Mouse (Mus musculus): ENCODE data around the gene Cbfa2t3. TPM values are rescaled to one million over a fixed set of nuclear protein-coding genes. Genes with fewer than 3 reads are reported as not detected.

Gene Cbfa2t3
- polyA plus RNA-seq, 1 experiment from 2014 or later: 27.7 TPM

- no peak overlapping the region for H3K4me3 ChIP-seq (replicated peaks; ENCODE audit: low read length)
- H3K36me3 ChIP-seq (replicated peaks; ENCODE audit: control insufficient read depth, insufficient read depth): no peaks in the 10 kb centered on the region
- 92% methylated on average over 11 of the region's 11 CpGs for WGBS
- DNase-seq (ENCODE audit: low spot score): no peak
- H3K27ac ChIP-seq: peak overlapping the region; percentile 98
- no peak overlapping the region for H3K4me2 ChIP-seq (replicated peaks)
- peaks cover 73% of the 10 kb centered on the region for H3K4me1 ChIP-seq (replicated peaks; ENCODE audit: control insufficient read depth, insufficient read depth, low read length)
- H3K27me3 ChIP-seq (ENCODE audit: control insufficient read depth, insufficient read depth, low read length): no peaks in the 10 kb centered on the region
- no peak for ATAC-seq (ENCODE audit: low FRiP score)
- no peaks in the 10 kb centered on the region for H3K9me3 ChIP-seq (ENCODE audit: control insufficient read depth, low read length)
- H3K9ac ChIP-seq: no peak overlapping the region
Observed at GRCm38 (mm10) chr8:122736623-122737022, 37.7 kb upstream of the Cbfa2t3 start.

DNA sequence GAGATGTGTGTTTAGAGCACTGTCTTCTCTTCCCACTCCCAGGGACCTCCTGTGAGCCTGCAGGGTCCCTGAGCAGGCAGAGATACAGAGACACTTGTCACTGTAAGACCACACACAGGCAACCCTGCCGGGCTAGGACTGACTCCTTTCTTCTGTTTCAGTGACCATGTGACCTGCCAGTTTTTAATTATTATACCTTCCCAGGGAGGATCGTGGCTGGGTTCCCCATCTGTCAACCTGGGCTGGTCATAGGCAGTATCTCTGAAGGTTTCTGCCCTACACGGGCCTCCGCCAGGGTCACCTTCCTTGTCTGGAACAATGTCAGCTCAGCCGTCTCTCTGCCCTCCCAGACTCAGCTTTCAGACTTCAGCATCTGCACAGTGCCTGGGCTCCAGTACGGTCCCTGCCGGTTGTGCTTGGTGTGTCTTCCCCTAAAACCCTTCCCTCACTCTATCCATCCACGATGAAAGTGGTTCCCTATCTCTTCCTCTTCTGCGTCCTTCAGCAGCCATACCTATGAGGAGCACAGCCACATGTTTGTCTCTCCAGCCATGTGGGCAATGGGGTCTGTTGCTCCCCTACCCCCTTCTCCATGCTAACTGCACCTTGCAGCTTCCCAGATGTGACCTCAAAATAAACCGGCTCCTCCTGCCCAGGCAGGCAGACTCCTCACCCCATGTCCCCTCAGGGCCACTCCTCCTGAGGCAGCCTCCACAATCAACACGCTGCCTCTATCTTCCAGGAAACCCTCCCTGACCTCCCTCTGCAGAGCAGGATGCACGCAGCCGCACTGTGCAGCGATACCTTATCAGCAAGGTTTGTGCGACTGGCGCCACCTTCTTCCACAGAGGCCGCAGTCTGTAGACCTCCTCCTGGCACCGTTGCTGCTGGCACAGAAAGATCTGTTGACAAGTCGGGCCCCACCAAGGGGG is 36.9 kb upstream of the Cbfa2t3 start:
- DNase-seq (ENCODE audit: low spot score): no peak
- ATAC-seq (ENCODE audit: low FRiP score): no peak
- peaks cover 71% of the 10 kb centered on the region for H3K4me1 ChIP-seq (replicated peaks; ENCODE audit: control insufficient read depth, insufficient read depth, low read length)

DNA sequence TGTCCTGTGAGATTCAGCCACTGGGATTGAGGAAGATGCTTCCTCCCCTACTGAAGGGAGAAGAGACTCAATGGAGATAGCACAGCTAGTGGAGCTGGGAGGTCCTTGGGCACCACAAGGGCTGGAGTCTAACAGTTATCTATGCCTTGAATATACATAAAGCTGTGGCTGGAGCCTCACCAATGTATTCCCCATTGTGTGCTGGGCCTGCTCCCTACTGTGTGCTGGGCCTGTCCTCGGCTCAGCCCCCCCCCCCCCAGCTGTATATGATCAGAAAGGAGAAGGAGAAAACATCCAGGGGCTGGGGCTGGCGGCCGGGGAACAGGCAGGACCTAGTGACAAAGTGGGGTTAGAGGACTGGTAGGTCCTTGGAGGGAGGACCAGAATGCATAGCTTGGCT is 36.2 kb upstream of the Cbfa2t3 start:
- no peak for ATAC-seq (ENCODE audit: low FRiP score)
- no peaks in the 10 kb centered on the region for H3K27me3 ChIP-seq (ENCODE audit: control insufficient read depth, insufficient read depth, low read length)
- no peak overlapping the region for H3K4me3 ChIP-seq (replicated peaks; ENCODE audit: low read length)
- 41% methylated on average over 3 of the region's 3 CpGs for WGBS
- peak overlapping the region; percentile 98 for H3K27ac ChIP-seq
- peak overlapping the region; percentile 34; the same call in 1 of the 2 replicates for H3K9ac ChIP-seq
- H3K4me2 ChIP-seq (replicated peaks): no peak overlapping the region
- no peaks in the 10 kb centered on the region for H3K9me3 ChIP-seq (ENCODE audit: control insufficient read depth, low read length)
- no peak for DNase-seq (ENCODE audit: low spot score)
- peaks cover 64% of the 10 kb centered on the region for H3K4me1 ChIP-seq (replicated peaks; ENCODE audit: control insufficient read depth, insufficient read depth, low read length)
- no peaks in the 10 kb centered on the region for H3K36me3 ChIP-seq (replicated peaks; ENCODE audit: control insufficient read depth, insufficient read depth)

More for the DNA sequence above, 36.9 kb upstream of the Cbfa2t3 start:
- Histone ChIP-seq H3K27me3 (ENCODE audit: control insufficient read depth, insufficient read depth, low read length) (no peaks in the 10 kb centered on the region), H3K27ac (peak overlapping the region; percentile 98), H3K9ac (peak overlapping the region; percentile 34; the same call in 1 of the 2 replicates), H3K36me3 (replicated peaks; ENCODE audit: control insufficient read depth, insufficient read depth) (no peaks in the 10 kb centered on the region), H3K9me3 (ENCODE audit: control insufficient read depth, low read length) (no peaks in the 10 kb centered on the region), H3K4me3 (replicated peaks; ENCODE audit: low read length) (no peak overlapping the region), H3K4me2 (replicated peaks) (no peak overlapping the region)
- 47% methylated on average over 19 of the region's 19 CpGs for WGBS

- DNase-seq (ENCODE audit: low spot score) (no peak), ATAC-seq (ENCODE audit: low FRiP score) (no peak)
- Histone ChIP-seq H3K36me3 (replicated peaks; ENCODE audit: control insufficient read depth, insufficient read depth) (no peaks in the 10 kb centered on the region), H3K4me1 (replicated peaks; ENCODE audit: control insufficient read depth, insufficient read depth, low read length) (peaks cover 12% of the 10 kb centered on the region), H3K9me3 (ENCODE audit: control insufficient read depth, low read length) (no peaks in the 10 kb centered on the region), H3K27ac (no peak overlapping the region), H3K4me2 (replicated peaks) (no peak overlapping the region), H3K27me3 (ENCODE audit: control insufficient read depth, insufficient read depth, low read length) (no peaks in the 10 kb centered on the region), H3K9ac (0 out of 2 replicates have a peak overlapping the region, but pooled peaks have one; percentile 11), H3K4me3 (replicated peaks; ENCODE audit: low read length) (no peak overlapping the region)
- WGBS: 10% methylated on average over 3 of the region's 3 CpGs
Observed at GRCm38 (mm10) chr8:122728630-122729029, 29.7 kb upstream of the Cbfa2t3 start.

DNA sequence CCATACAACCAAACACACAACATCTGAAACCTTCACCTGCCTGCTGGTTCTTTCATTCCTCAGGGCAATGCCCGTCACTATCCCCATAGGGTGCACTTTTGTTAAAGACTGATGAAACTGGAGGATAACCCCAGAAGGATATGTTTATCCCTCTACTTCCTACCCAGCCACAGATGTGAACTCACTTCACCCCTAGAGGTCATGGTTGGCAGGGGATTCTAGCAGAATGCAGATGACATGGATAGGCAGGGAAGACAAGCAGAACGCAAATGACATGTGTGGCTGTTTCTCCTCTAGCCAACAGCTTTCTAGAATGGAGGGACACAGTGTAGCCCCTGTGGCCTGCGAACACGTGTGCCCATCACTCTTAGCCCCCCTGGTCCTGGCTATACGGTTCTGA is 28.5 kb upstream of the Cbfa2t3 start:
- no peak for ATAC-seq (ENCODE audit: low FRiP score)
- H3K27ac ChIP-seq: no peak overlapping the region
- no peaks in the 10 kb centered on the region for H3K9me3 ChIP-seq (ENCODE audit: control insufficient read depth, low read length)
- H3K4me1 ChIP-seq (replicated peaks; ENCODE audit: control insufficient read depth, insufficient read depth, low read length): peaks cover 11% of the 10 kb centered on the region
- H3K27me3 ChIP-seq (ENCODE audit: control insufficient read depth, insufficient read depth, low read length): no peaks in the 10 kb centered on the region
- no peak overlapping the region for H3K9ac ChIP-seq
- no peaks in the 10 kb centered on the region for H3K36me3 ChIP-seq (replicated peaks; ENCODE audit: control insufficient read depth, insufficient read depth)
- no peak overlapping the region for H3K4me3 ChIP-seq (replicated peaks; ENCODE audit: low read length)
- no peak overlapping the region for H3K4me2 ChIP-seq (replicated peaks)
- WGBS: 69% methylated on average over 5 of the region's 5 CpGs
- DNase-seq (ENCODE audit: low spot score): no peak

DNA sequence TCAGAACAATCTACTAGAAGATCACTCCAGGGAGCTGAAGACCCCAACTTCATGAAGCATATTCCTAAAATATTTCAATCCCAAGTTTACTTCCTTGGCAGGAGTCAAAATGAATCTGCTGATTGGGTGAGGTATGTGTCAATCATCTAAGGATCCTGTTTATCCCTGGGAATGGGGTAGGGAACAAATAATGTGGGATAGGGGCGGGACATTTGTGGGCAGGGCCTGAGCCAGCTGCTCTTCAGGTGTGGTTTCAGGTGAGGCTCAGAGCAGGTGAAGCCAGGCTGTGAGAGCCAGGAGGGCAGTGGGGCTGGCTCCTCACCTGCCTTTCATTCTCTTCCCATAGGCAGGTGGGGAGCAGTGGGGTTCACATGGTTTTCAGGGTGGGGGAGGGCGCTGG is 27.9 kb upstream of the Cbfa2t3 start:
- Histone ChIP-seq H3K9me3 (ENCODE audit: control insufficient read depth, low read length) (no peaks in the 10 kb centered on the region), H3K36me3 (replicated peaks; ENCODE audit: control insufficient read depth, insufficient read depth) (no peaks in the 10 kb centered on the region), H3K4me1 (replicated peaks; ENCODE audit: control insufficient read depth, insufficient read depth, low read length) (peaks cover 11% of the 10 kb centered on the region), H3K27me3 (ENCODE audit: control insufficient read depth, insufficient read depth, low read length) (no peaks in the 10 kb centered on the region), H3K4me3 (replicated peaks; ENCODE audit: low read length) (no peak overlapping the region), H3K9ac (no peak overlapping the region), H3K27ac (no peak overlapping the region), H3K4me2 (replicated peaks) (no peak overlapping the region)
- WGBS: 57% methylated on average over 2 of the region's 2 CpGs
- ATAC-seq (ENCODE audit: low FRiP score): no peak
- DNase-seq (ENCODE audit: low spot score): no peak

- peaks cover 24% of the 10 kb centered on the region for H3K4me1 ChIP-seq (replicated peaks; ENCODE audit: control insufficient read depth, insufficient read depth, low read length)
- no peaks in the 10 kb centered on the region for H3K27me3 ChIP-seq (ENCODE audit: control insufficient read depth, insufficient read depth, low read length)
- DNase-seq (ENCODE audit: low spot score): no peak
- no peak overlapping the region for H3K4me2 ChIP-seq (replicated peaks)
- no peak for ATAC-seq (ENCODE audit: low FRiP score)
- WGBS: 96% methylated on average over 6 of the region's 6 CpGs
- no peaks in the 10 kb centered on the region for H3K36me3 ChIP-seq (replicated peaks; ENCODE audit: control insufficient read depth, insufficient read depth)
- no peaks in the 10 kb centered on the region for H3K9me3 ChIP-seq (ENCODE audit: control insufficient read depth, low read length)
- no peak overlapping the region for H3K27ac ChIP-seq
- H3K4me3 ChIP-seq (replicated peaks; ENCODE audit: low read length): no peak overlapping the region
- no peak overlapping the region for H3K9ac ChIP-seq
Observed at GRCm38 (mm10) chr8:122725187-122725586, 26.3 kb upstream of the Cbfa2t3 start.

GRCm38 (mm10) chr8:122720811-122721640 is 22.1 kb upstream of the Cbfa2t3 start:
- H3K4me2 ChIP-seq (replicated peaks): peak overlapping the region; percentile 36
- H3K27ac ChIP-seq: peak overlapping the region; percentile 88
- H3K4me3 ChIP-seq (replicated peaks; ENCODE audit: low read length): no peak overlapping the region
- no peaks in the 10 kb centered on the region for H3K9me3 ChIP-seq (ENCODE audit: control insufficient read depth, low read length)
- H3K36me3 ChIP-seq (replicated peaks; ENCODE audit: control insufficient read depth, insufficient read depth): no peaks in the 10 kb centered on the region
- peak overlapping the region; percentile 47 for H3K9ac ChIP-seq
- no peaks in the 10 kb centered on the region for H3K27me3 ChIP-seq (ENCODE audit: control insufficient read depth, insufficient read depth, low read length)
- peaks cover 18% of the 10 kb centered on the region for H3K4me1 ChIP-seq (replicated peaks; ENCODE audit: control insufficient read depth, insufficient read depth, low read length)
- DNase-seq (ENCODE audit: low spot score) (peak; percentile 57), ATAC-seq (ENCODE audit: low FRiP score) (peak; percentile 56)
- 34% methylated on average over 14 of the region's 14 CpGs for WGBS

- ATAC-seq (ENCODE audit: low FRiP score): peak; percentile 61
- Histone ChIP-seq H3K4me2 (replicated peaks) (peak overlapping the region; percentile 36), H3K27me3 (ENCODE audit: control insufficient read depth, insufficient read depth, low read length) (no peaks in the 10 kb centered on the region), H3K4me1 (replicated peaks; ENCODE audit: control insufficient read depth, insufficient read depth, low read length) (peaks cover 18% of the 10 kb centered on the region), H3K36me3 (replicated peaks; ENCODE audit: control insufficient read depth, insufficient read depth) (no peaks in the 10 kb centered on the region), H3K9me3 (ENCODE audit: control insufficient read depth, low read length) (no peaks in the 10 kb centered on the region), H3K4me3 (replicated peaks; ENCODE audit: low read length) (no peak overlapping the region), H3K9ac (peak overlapping the region; percentile 47), H3K27ac (peak overlapping the region; percentile 88)
- DNase-seq (ENCODE audit: low spot score): peak; percentile 68
- 13% methylated on average over 25 of the region's 25 CpGs for WGBS
Observed at GRCm38 (mm10) chr8:122720070-122720729, 21.3 kb upstream of the Cbfa2t3 start.
